Mouse (Mus musculus) heart, embryonic 16.5 days (tissue): ENCODE results near the gene Nme2. TPM values are rescaled to one million over a fixed set of nuclear protein-coding genes. Genes with fewer than 3 reads are reported as not detected.
A peak's percentile ranks its signal among the peaks of the same experiment; 100 is the strongest.

ENCODE experiments used
- ATAC-seq: fragments of 200-750 bp; cut with Nextera tagmentation; replicated peaks from 2 replicates; pipeline ENCODE4 v1.8.0; 2017; ENCODE audit warnings: moderate number of reproducible peaks; ENCODE audit not compliant: insufficient read depth, low FRiP score; ENCODE audit errors: extremely low read depth
- H3K27ac ChIP-seq: fragments of 300-500 bp; sonication (generic); 2 replicates; pipeline ENCODE4 v1.5.1; 2014; ENCODE audit warnings: mild to moderate bottlenecking, low read length, control low read depth, moderate library complexity
- H3K27me3 ChIP-seq: fragments of 300-500 bp; sonication (generic); 2 replicates; pipeline ENCODE4 v1.6.1; 2014; ENCODE audit warnings: low read length, mixed read lengths; ENCODE audit not compliant: control insufficient read depth, insufficient read depth
- H3K36me3 ChIP-seq: fragments of 300-500 bp; sonication (generic); 2 replicates; pipeline ENCODE4 v1.6.1; 2014; ENCODE audit not compliant: control insufficient read depth, insufficient read depth
- H3K4me1 ChIP-seq: fragments of 300-500 bp; sonication (generic); 2 replicates; pipeline ENCODE4 v1.6.1; 2014; ENCODE audit warnings: low read length, mixed read lengths; ENCODE audit not compliant: control insufficient read depth, insufficient read depth
- H3K4me2 ChIP-seq: fragments of 300-500 bp; sonication (generic); 2 replicates; pipeline ENCODE4 v1.6.1; 2014; ENCODE audit warnings: low read depth, mild to moderate bottlenecking, control low read depth, low read length
- H3K4me3 ChIP-seq: fragments of 300-500 bp; sonication (generic); 2 replicates; pipeline ENCODE4 v1.5.1; 2014; ENCODE audit warnings: mild to moderate bottlenecking, control low read depth, low read length
- H3K9ac ChIP-seq: fragments of 300-500 bp; sonication (generic); 2 replicates; pipeline ENCODE4 v1.6.1; 2014; ENCODE audit warnings: low read length, control low read depth
- H3K9me3 ChIP-seq: fragments of 300-500 bp; sonication (generic); replicated peaks from 2 replicates; pipeline ENCODE4 v1.6.1; 2016; ENCODE audit warnings: low read length; ENCODE audit not compliant: control insufficient read depth
- WGBS: fragments of 180-500 bp; shearing (Covaris S2); extraction: QIAGEN DNeasy Blood & Tissue Kit; methylation state at CpG from one replicate; pipeline ENCODE4 v1.1.7; 2014; 5-methylcytosine and 5-hydroxymethylcytosine counted together
- polyA plus RNA-seq: library from polyadenylated mRNA; unstranded; fragments of >200 nt; fragmentation: Nextera tagmentation; extraction: Ambion mirVana; gene quantifications from 2 replicates; pipeline ENCODE4 v1.2.1, GENCODE M21; 2015

The Nme2 gene
- polyA plus RNA-seq, 1 experiment from 2014 or later: 420 TPM

- no peak for ATAC-seq
- H3K9ac ChIP-seq: no peak overlapping the region; the same call in 1 of the 2 replicates
- H3K36me3 ChIP-seq: peaks cover 16% of the 10 kb centered on the region
- H3K9me3 ChIP-seq: no peaks in the 10 kb centered on the region
- no peak overlapping the region for H3K4me3 ChIP-seq
- H3K27me3 ChIP-seq: no peaks in the 10 kb centered on the region
- peak overlapping the region; percentile 69; the same call in 1 of the 2 replicates for H3K4me2 ChIP-seq
- 94% methylated on average over 6 of the region's 6 CpGs for WGBS
- H3K27ac ChIP-seq: no peak overlapping the region
- H3K4me1 ChIP-seq: peaks cover 13% of the 10 kb centered on the region
Measured at GRCm38 (mm10) chr11:93969171-93969570, 13.1 kb upstream of the Nme2 start.

GRCm38 (mm10) chr11:93968848-93969128, 12.7 kb upstream of the Nme2 start:
- peaks cover 18% of the 10 kb centered on the region for H3K36me3 ChIP-seq
- H3K27me3 ChIP-seq: no peaks in the 10 kb centered on the region
- peak overlapping the region; percentile 70 for H3K9ac ChIP-seq
- peak overlapping the region; percentile 78 for H3K27ac ChIP-seq
- ATAC-seq: no peak
- peak overlapping the region; percentile 88 for H3K4me3 ChIP-seq
- H3K4me2 ChIP-seq: peak overlapping the region; percentile 69
- H3K9me3 ChIP-seq: no peaks in the 10 kb centered on the region
- 36% methylated on average over 6 of the region's 6 CpGs for WGBS
- H3K4me1 ChIP-seq: peaks cover 13% of the 10 kb centered on the region

GRCm38 (mm10) chr11:93968005-93968847, 12.2 kb upstream of the Nme2 start, which contains the start of the genes Gm20390 and Nme1:
TSS of gene Gm20390 (minus strand) at chr11:93968293.
TSS of gene Nme1 (minus strand) at chr11:93968521.
- Histone ChIP-seq H3K27me3 (no peaks in the 10 kb centered on the region), H3K9me3 (no peaks in the 10 kb centered on the region), H3K9ac (peak within 1 kb of the TSS; percentile 85), H3K4me1 (peaks cover 13% of the 10 kb centered on the region), H3K27ac (peak within 1 kb of the TSS; percentile 79), H3K36me3 (peaks cover 18% of the 10 kb centered on the region), H3K4me3 (peak within 1 kb of the TSS; percentile 88), H3K4me2 (peak within 1 kb of the TSS; percentile 88)
- peak; percentile 95 for ATAC-seq
- under 1% methylated on average over 40 of the region's 40 CpGs for WGBS

- H3K9me3 ChIP-seq: no peaks in the 10 kb centered on the region
- H3K4me2 ChIP-seq: peak overlapping the region; percentile 88
- peak overlapping the region; percentile 85 for H3K9ac ChIP-seq
- no peaks in the 10 kb centered on the region for H3K27me3 ChIP-seq
- 3% methylated on average over 11 of the region's 11 CpGs for WGBS
- peak overlapping the region; percentile 88 for H3K4me3 ChIP-seq
- H3K27ac ChIP-seq: peak overlapping the region; percentile 79
- peaks cover 13% of the 10 kb centered on the region for H3K4me1 ChIP-seq
- peaks cover 23% of the 10 kb centered on the region for H3K36me3 ChIP-seq
- ATAC-seq: no peak
Measured at GRCm38 (mm10) chr11:93967381-93967780, 11.3 kb upstream of the Nme2 start.

- Histone ChIP-seq H3K9ac (no peak overlapping the region), H3K4me1 (peaks cover 13% of the 10 kb centered on the region), H3K4me2 (no peak overlapping the region), H3K9me3 (no peaks in the 10 kb centered on the region), H3K27me3 (no peaks in the 10 kb centered on the region), H3K4me3 (no peak overlapping the region), H3K36me3 (peaks cover 37% of the 10 kb centered on the region), H3K27ac (no peak overlapping the region)
- ATAC-seq: no peak
- 88% methylated on average over 6 of the region's 6 CpGs for WGBS
Measured at GRCm38 (mm10) chr11:93965391-93965790, 9.3 kb upstream of the Nme2 start.

- no peak for ATAC-seq
- H3K4me1 ChIP-seq: peaks cover 8% of the 10 kb centered on the region
- H3K4me2 ChIP-seq: no peak overlapping the region
- no peaks in the 10 kb centered on the region for H3K9me3 ChIP-seq
- H3K27me3 ChIP-seq: no peaks in the 10 kb centered on the region
- H3K27ac ChIP-seq: no peak overlapping the region
- peaks cover 55% of the 10 kb centered on the region for H3K36me3 ChIP-seq
- no peak overlapping the region for H3K4me3 ChIP-seq
- H3K9ac ChIP-seq: no peak overlapping the region
- 77% methylated on average over 4 of the region's 4 CpGs for WGBS
Measured at GRCm38 (mm10) chr11:93963013-93963412, 7.0 kb upstream of the Nme2 start.

GRCm38 (mm10) chr11:93961482-93961881, 5.4 kb upstream of the Nme2 start:
- Histone ChIP-seq H3K27me3 (no peaks in the 10 kb centered on the region), H3K4me2 (no peak overlapping the region), H3K9me3 (no peaks in the 10 kb centered on the region), H3K36me3 (peaks cover 55% of the 10 kb centered on the region), H3K27ac (no peak overlapping the region), H3K4me3 (no peak overlapping the region), H3K9ac (no peak overlapping the region), H3K4me1 (peaks cover 1% of the 10 kb centered on the region)
- no peak for ATAC-seq
- WGBS: 89% methylated on average over 6 of the region's 6 CpGs

- no peak for ATAC-seq
- H3K4me2 ChIP-seq: no peak overlapping the region
- no peaks in the 10 kb centered on the region for H3K9me3 ChIP-seq
- H3K27me3 ChIP-seq: no peaks in the 10 kb centered on the region
- peaks cover 17% of the 10 kb centered on the region for H3K4me1 ChIP-seq
- WGBS: 72% methylated on average over 4 of the region's 4 CpGs
- H3K27ac ChIP-seq: no peak overlapping the region
- peaks cover 40% of the 10 kb centered on the region for H3K36me3 ChIP-seq
- no peak overlapping the region for H3K9ac ChIP-seq
- no peak overlapping the region for H3K4me3 ChIP-seq
Measured at GRCm38 (mm10) chr11:93957746-93958145, 1.7 kb upstream of the Nme2 start.

- 91% methylated on average over 2 of the region's 2 CpGs for WGBS
- Histone ChIP-seq H3K27ac (no peak overlapping the region), H3K27me3 (no peaks in the 10 kb centered on the region), H3K4me2 (no peak overlapping the region), H3K36me3 (peaks cover 42% of the 10 kb centered on the region), H3K4me3 (no peak overlapping the region), H3K4me1 (peaks cover 17% of the 10 kb centered on the region), H3K9me3 (no peaks in the 10 kb centered on the region), H3K9ac (no peak overlapping the region)
- no peak for ATAC-seq
Measured at GRCm38 (mm10) chr11:93957031-93957555, 1.0 kb upstream of the Nme2 start.
